Mouse (Mus musculus): ENCODE measurements around the gene Npsr1. TPM values are rescaled to one million over a fixed set of nuclear protein-coding genes. Genes with fewer than 3 reads are reported as not detected.

The Npsr1 gene
- polyA plus RNA-seq, 1 experiment from 2014 or later: 0.55 TPM

- Histone ChIP-seq H3K4me2 (ENCODE audit: low read length) (no peak overlapping the region), H3K27me3 (replicated peaks; ENCODE audit: control insufficient read depth, insufficient read depth, low read length) (no peaks in the 10 kb centered on the region), H3K27ac (ENCODE audit: low read depth, low read length) (peak overlapping the region; percentile 48; the same call in 1 of the 2 replicates), H3K4me1 (ENCODE audit: control insufficient read depth, insufficient read depth, low read length) (no peaks in the 10 kb centered on the region), H3K9ac (ENCODE audit: low read length) (no peak overlapping the region), H3K36me3 (ENCODE audit: control insufficient read depth, insufficient read depth, low read length) (no peaks in the 10 kb centered on the region), H3K9me3 (replicated peaks; ENCODE audit: control insufficient read depth, low read length) (no peaks in the 10 kb centered on the region), H3K4me3 (ENCODE audit: low read depth, low read length) (no peak overlapping the region)
- ATAC-seq (peak; percentile 7; the same call in 1 of the 2 replicates), DNase-seq (ENCODE audit: low spot score) (no peak)
- WGBS: 85% methylated on average over 3 of the region's 3 CpGs
Measured at GRCm38 (mm10) chr9:24282617-24283016, 184.8 kb downstream of the Npsr1 start.

- 58% methylated on average over 2 of the region's 2 CpGs for WGBS
- peak; percentile 93; the same call in 1 of the 2 replicates for ATAC-seq
Measured at GRCm38 (mm10) chr9:24283071-24283470, 185.3 kb downstream of the Npsr1 start.

GRCm38 (mm10) chr9:24283536-24283935 is 185.7 kb downstream of the Npsr1 start:
- DNase-seq (ENCODE audit: low spot score): no peak
- H3K36me3 ChIP-seq (ENCODE audit: control insufficient read depth, insufficient read depth, low read length): no peaks in the 10 kb centered on the region
- no peak overlapping the region for H3K4me3 ChIP-seq (ENCODE audit: low read depth, low read length)
- H3K27ac ChIP-seq (ENCODE audit: low read depth, low read length): no peak overlapping the region
- H3K9me3 ChIP-seq (replicated peaks; ENCODE audit: control insufficient read depth, low read length): no peaks in the 10 kb centered on the region
- no peak overlapping the region for H3K4me2 ChIP-seq (ENCODE audit: low read length)
- H3K4me1 ChIP-seq (ENCODE audit: control insufficient read depth, insufficient read depth, low read length): no peaks in the 10 kb centered on the region
- no peak overlapping the region for H3K9ac ChIP-seq (ENCODE audit: low read length)
- no peak for ATAC-seq
- no peaks in the 10 kb centered on the region for H3K27me3 ChIP-seq (replicated peaks; ENCODE audit: control insufficient read depth, insufficient read depth, low read length)

More at GRCm38 (mm10) chr9:24283071-24283470, 185.3 kb downstream of the Npsr1 start:
- no peak overlapping the region for H3K4me3 ChIP-seq (ENCODE audit: low read depth, low read length)
- no peak overlapping the region for H3K27ac ChIP-seq (ENCODE audit: low read depth, low read length)
- no peaks in the 10 kb centered on the region for H3K4me1 ChIP-seq (ENCODE audit: control insufficient read depth, insufficient read depth, low read length)
- H3K36me3 ChIP-seq (ENCODE audit: control insufficient read depth, insufficient read depth, low read length): no peaks in the 10 kb centered on the region
- H3K9me3 ChIP-seq (replicated peaks; ENCODE audit: control insufficient read depth, low read length): no peaks in the 10 kb centered on the region
- peak; percentile 86 for DNase-seq (ENCODE audit: low spot score)
- no peak overlapping the region for H3K4me2 ChIP-seq (ENCODE audit: low read length)
- no peak overlapping the region for H3K9ac ChIP-seq (ENCODE audit: low read length)
- no peaks in the 10 kb centered on the region for H3K27me3 ChIP-seq (replicated peaks; ENCODE audit: control insufficient read depth, insufficient read depth, low read length)

GRCm38 (mm10) chr9:24284239-24285084 is 186.7 kb downstream of the Npsr1 start:
- 0 out of 2 replicates have a peak overlapping the region, but pooled peaks have one; percentile 39 for H3K27ac ChIP-seq (ENCODE audit: low read depth, low read length)
- no peak overlapping the region for H3K4me2 ChIP-seq (ENCODE audit: low read length)
- no peak overlapping the region for H3K4me3 ChIP-seq (ENCODE audit: low read depth, low read length)
- ATAC-seq (no peak), DNase-seq (ENCODE audit: low spot score) (no peak)
- no peaks in the 10 kb centered on the region for H3K4me1 ChIP-seq (ENCODE audit: control insufficient read depth, insufficient read depth, low read length)
- H3K9ac ChIP-seq (ENCODE audit: low read length): no peak overlapping the region
- no peaks in the 10 kb centered on the region for H3K9me3 ChIP-seq (replicated peaks; ENCODE audit: control insufficient read depth, low read length)
- no peaks in the 10 kb centered on the region for H3K36me3 ChIP-seq (ENCODE audit: control insufficient read depth, insufficient read depth, low read length)
- no peaks in the 10 kb centered on the region for H3K27me3 ChIP-seq (replicated peaks; ENCODE audit: control insufficient read depth, insufficient read depth, low read length)
- 84% methylated on average over 5 of the region's 5 CpGs for WGBS

- DNase-seq (ENCODE audit: low spot score) (no peak), ATAC-seq (no peak)
- Histone ChIP-seq H3K27ac (ENCODE audit: low read depth, low read length) (no peak overlapping the region), H3K9ac (ENCODE audit: low read length) (no peak overlapping the region), H3K36me3 (ENCODE audit: control insufficient read depth, insufficient read depth, low read length) (no peaks in the 10 kb centered on the region), H3K27me3 (replicated peaks; ENCODE audit: control insufficient read depth, insufficient read depth, low read length) (no peaks in the 10 kb centered on the region), H3K4me2 (ENCODE audit: low read length) (no peak overlapping the region), H3K9me3 (replicated peaks; ENCODE audit: control insufficient read depth, low read length) (no peaks in the 10 kb centered on the region), H3K4me1 (ENCODE audit: control insufficient read depth, insufficient read depth, low read length) (no peaks in the 10 kb centered on the region), H3K4me3 (ENCODE audit: low read depth, low read length) (no peak overlapping the region)
- 92% methylated on average over 5 of the region's 5 CpGs for WGBS
Measured at GRCm38 (mm10) chr9:24285419-24285818, 187.6 kb downstream of the Npsr1 start.

- no peak overlapping the region for H3K27ac ChIP-seq (ENCODE audit: low read depth, low read length)
- ATAC-seq: no peak
- DNase-seq (ENCODE audit: low spot score): peak; percentile 48
- 44% methylated on average over 6 of the region's 6 CpGs for WGBS
- H3K4me3 ChIP-seq (ENCODE audit: low read depth, low read length): no peak overlapping the region
- no peaks in the 10 kb centered on the region for H3K27me3 ChIP-seq (replicated peaks; ENCODE audit: control insufficient read depth, insufficient read depth, low read length)
- no peaks in the 10 kb centered on the region for H3K36me3 ChIP-seq (ENCODE audit: control insufficient read depth, insufficient read depth, low read length)
- 0 out of 2 replicates have a peak, but pooled peaks cover 5% of the 10 kb centered on the region for H3K4me1 ChIP-seq (ENCODE audit: control insufficient read depth, insufficient read depth, low read length)
- no peak overlapping the region for H3K4me2 ChIP-seq (ENCODE audit: low read length)
- no peak overlapping the region for H3K9ac ChIP-seq (ENCODE audit: low read length)
- no peaks in the 10 kb centered on the region for H3K9me3 ChIP-seq (replicated peaks; ENCODE audit: control insufficient read depth, low read length)
Measured at GRCm38 (mm10) chr9:24291385-24291784, 193.6 kb downstream of the Npsr1 start.

GRCm38 (mm10) chr9:24293252-24293959 is 195.6 kb downstream of the Npsr1 start:
- no peak for ATAC-seq
- H3K4me3 ChIP-seq (ENCODE audit: low read depth, low read length): no peak overlapping the region
- no peaks in the 10 kb centered on the region for H3K27me3 ChIP-seq (replicated peaks; ENCODE audit: control insufficient read depth, insufficient read depth, low read length)
- no peaks in the 10 kb centered on the region for H3K36me3 ChIP-seq (ENCODE audit: control insufficient read depth, insufficient read depth, low read length)
- H3K4me1 ChIP-seq (ENCODE audit: control insufficient read depth, insufficient read depth, low read length): 0 out of 2 replicates have a peak, but pooled peaks cover 5% of the 10 kb centered on the region
- no peak for DNase-seq (ENCODE audit: low spot score)
- no peak overlapping the region for H3K9ac ChIP-seq (ENCODE audit: low read length)
- 31% methylated on average over 12 of the region's 12 CpGs for WGBS
- H3K4me2 ChIP-seq (ENCODE audit: low read length): no peak overlapping the region
- H3K9me3 ChIP-seq (replicated peaks; ENCODE audit: control insufficient read depth, low read length): no peaks in the 10 kb centered on the region
- no peak overlapping the region for H3K27ac ChIP-seq (ENCODE audit: low read depth, low read length)

GRCm38 (mm10) chr9:24302906-24303305 is 205.1 kb downstream of the Npsr1 start:
- Histone ChIP-seq H3K4me2 (ENCODE audit: low read length) (no peak overlapping the region), H3K9ac (ENCODE audit: low read length) (no peak overlapping the region), H3K36me3 (ENCODE audit: control insufficient read depth, insufficient read depth, low read length) (no peaks in the 10 kb centered on the region), H3K27ac (ENCODE audit: low read depth, low read length) (no peak overlapping the region), H3K4me3 (ENCODE audit: low read depth, low read length) (no peak overlapping the region), H3K4me1 (ENCODE audit: control insufficient read depth, insufficient read depth, low read length) (no peaks in the 10 kb centered on the region), H3K27me3 (replicated peaks; ENCODE audit: control insufficient read depth, insufficient read depth, low read length) (no peaks in the 10 kb centered on the region), H3K9me3 (replicated peaks; ENCODE audit: control insufficient read depth, low read length) (no peaks in the 10 kb centered on the region)
- 72% methylated on average over 6 of the region's 6 CpGs for WGBS
- DNase-seq (ENCODE audit: low spot score): peak; percentile 20
- ATAC-seq: no peak

GRCm38 (mm10) chr9:24306990-24307389 is 209.2 kb downstream of the Npsr1 start:
- 3% methylated on average over 5 of the region's 5 CpGs for WGBS
- Histone ChIP-seq H3K9me3 (replicated peaks; ENCODE audit: control insufficient read depth, low read length) (no peaks in the 10 kb centered on the region), H3K36me3 (ENCODE audit: control insufficient read depth, insufficient read depth, low read length) (no peaks in the 10 kb centered on the region), H3K4me2 (ENCODE audit: low read length) (no peak overlapping the region), H3K9ac (ENCODE audit: low read length) (no peak overlapping the region), H3K27ac (ENCODE audit: low read depth, low read length) (no peak overlapping the region), H3K4me3 (ENCODE audit: low read depth, low read length) (no peak overlapping the region), H3K27me3 (replicated peaks; ENCODE audit: control insufficient read depth, insufficient read depth, low read length) (no peaks in the 10 kb centered on the region), H3K4me1 (ENCODE audit: control insufficient read depth, insufficient read depth, low read length) (no peaks in the 10 kb centered on the region)
- ATAC-seq (0 out of 2 replicates have a peak, but pooled peaks have one; percentile 23), DNase-seq (ENCODE audit: low spot score) (peak; percentile 44)
